ENCODE assay signal across 8 mouse cellular contexts in genomic region chr10:127576381-127576961, GRCm38 (mm10). TPM values are rescaled to one million over a fixed set of nuclear protein-coding genes. Genes with fewer than 3 reads are reported as not detected.
DNase-seq lines count a peak whose midpoint lies in the region; ATAC-seq and TF ChIP-seq lines count a peak whose summit lies in the region.

No protein-coding gene starts in this region.

- H3K9ac ChIP-seq in forebrain, postnatal 0 days, result no peak overlapping the region
- no peak overlapping the region for H3K9ac ChIP-seq in forebrain, embryonic 13.5 days
- H3K9ac ChIP-seq in MEL (ENCODE audit: control insufficient read depth, low read depth, low read length, poor library complexity, severe bottlenecking), result no peak overlapping the region
- H3K9ac ChIP-seq in kidney, postnatal 0 days (ENCODE audit: low read depth, low read length), result no peak overlapping the region

- H3K27me3 ChIP-seq in forebrain, postnatal 0 days (ENCODE audit: insufficient read depth, low read length), result no peaks in the 10 kb centered on the region
- H3K27me3 ChIP-seq in forebrain, embryonic 13.5 days, result no peaks in the 10 kb centered on the region
- no peaks in the 10 kb centered on the region for H3K27me3 ChIP-seq in MEL (ENCODE audit: control insufficient read depth in 1 of 2, insufficient read depth in 2 of 2, low read length in 2 of 2)
- no peaks in the 10 kb centered on the region for H3K27me3 ChIP-seq in kidney, postnatal 0 days (ENCODE audit: insufficient read depth, low read length)

- no peak overlapping the region for H3K4me2 ChIP-seq in forebrain, postnatal 0 days (ENCODE audit: low read depth)
- H3K4me2 ChIP-seq in forebrain, embryonic 13.5 days, result no peak overlapping the region
- H3K4me2 ChIP-seq in kidney, postnatal 0 days (ENCODE audit: low read length), result no peak overlapping the region

- no peak overlapping the region for H3K27ac ChIP-seq in forebrain, postnatal 0 days (ENCODE audit: low read depth, low read length)
- no peak overlapping the region for H3K27ac ChIP-seq in forebrain, embryonic 13.5 days
- no peak overlapping the region for H3K27ac ChIP-seq in MEL (ENCODE audit: control insufficient read depth, low read depth, low read length)
- no peak overlapping the region for H3K27ac ChIP-seq in kidney, postnatal 0 days

- ATAC-seq in forebrain, postnatal 0 days, result no peak
- no peak for ATAC-seq in forebrain, embryonic 13.5 days
- peak; percentile 26 for ATAC-seq in kidney, postnatal 0 days (replicated peaks; ENCODE audit: low FRiP score, low read depth)
- peak; percentile 89 for ATAC-seq in megakaryocyte progenitor cell, adult 5-6 weeks (replicated peaks; ENCODE audit: poor library complexity)

- H3K4me1 ChIP-seq in forebrain, postnatal 0 days (ENCODE audit: insufficient read depth), result no peaks in the 10 kb centered on the region
- H3K4me1 ChIP-seq in forebrain, embryonic 13.5 days, result no peaks in the 10 kb centered on the region
- peaks cover 0 to 19% of the 10 kb centered on the region in 2 experiments; a peak in 2 of 4 replicates for H3K4me1 ChIP-seq in MEL (ENCODE audit: control insufficient read depth in 1 of 2, insufficient read depth in 2 of 2, low read length in 2 of 2)
- H3K4me1 ChIP-seq in kidney, postnatal 0 days (replicated peaks; ENCODE audit: insufficient read depth, low read length), result no peaks in the 10 kb centered on the region

- WGBS in forebrain, postnatal 0 days, result 66% methylated on average over 18 of the region's 18 CpGs
- WGBS in forebrain, embryonic 13.5 days, result 71% methylated on average over 18 of the region's 18 CpGs
- WGBS in kidney, postnatal 0 days, result 60% methylated on average over 18 of the region's 18 CpGs

- peaks cover 99% of the 10 kb centered on the region for H3K36me3 ChIP-seq in forebrain, postnatal 0 days (ENCODE audit: insufficient read depth)
- peaks cover 100% of the 10 kb centered on the region for H3K36me3 ChIP-seq in forebrain, embryonic 13.5 days (ENCODE audit: poor library complexity, severe bottlenecking)
- H3K36me3 ChIP-seq in MEL (ENCODE audit: control insufficient read depth in 1 of 2, insufficient read depth in 2 of 2, low read length in 2 of 2), result peaks cover 0 to 7% of the 10 kb centered on the region in 2 experiments; a peak in 2 of 4 replicates
- H3K36me3 ChIP-seq in kidney, postnatal 0 days (ENCODE audit: insufficient read depth, low read length), result peaks cover 27% of the 10 kb centered on the region

- peak; percentile 47 for TF ChIP-seq RAD21 in MEL (IDR thresholded peaks at IDR 0.05; ENCODE audit: low read depth, low read length)

- no peak for DNase-seq in forebrain, postnatal 0 days
- DNase-seq in MEL (ENCODE audit: low read depth, low spot score), result peak; percentile 46
- peak; percentile 81 for DNase-seq in cerebellum, adult 8-10 months
- DNase-seq in heart, adult 18-20 months, result peak; percentile 81 to 90
- peak; percentile 68 for DNase-seq in kidney, postnatal 0 days (ENCODE audit: low spot score)
- DNase-seq in spleen, postnatal 4 days (ENCODE audit: low spot score in 2 of 2), result peak; percentile 69 to 84

- H3K4me3 ChIP-seq in forebrain, postnatal 0 days (ENCODE audit: low read depth, low read length), result no peak overlapping the region
- H3K4me3 ChIP-seq in forebrain, embryonic 13.5 days, result no peak overlapping the region
- H3K4me3 ChIP-seq in MEL (ENCODE audit: control insufficient read depth in 1 of 2, insufficient read depth in 1 of 2, low read depth in 2 of 2, low read length in 2 of 2), result no peak overlapping the region
- H3K4me3 ChIP-seq in kidney, postnatal 0 days (replicated peaks; ENCODE audit: low read depth, low read length), result no peak overlapping the region

- TF ChIP-seq EP300 in MEL (IDR thresholded peaks at IDR 0.05; ENCODE audit: low read depth in 1 of 2, low read length in 2 of 2), result no peak

- no peaks in the 10 kb centered on the region for H3K9me3 ChIP-seq in forebrain, postnatal 0 days (ENCODE audit: low read length)
- no peaks in the 10 kb centered on the region for H3K9me3 ChIP-seq in forebrain, embryonic 13.5 days (replicated peaks)
- no peaks in the 10 kb centered on the region for H3K9me3 ChIP-seq in MEL (replicated peaks; ENCODE audit: insufficient read depth, low read length)
- H3K9me3 ChIP-seq in kidney, postnatal 0 days (replicated peaks; ENCODE audit: low read length), result no peaks in the 10 kb centered on the region

- TF ChIP-seq CTCF in forebrain, postnatal 0 days (IDR thresholded peaks at IDR 0.05; ENCODE audit: low read depth), result peak; percentile 65
- peak; percentile 67 to 77 (median 70) for TF ChIP-seq CTCF in MEL (IDR thresholded peaks at IDR 0.05 in 2 of 3, conservative IDR thresholded peaks at IDR 0.05 in 1 of 3; ENCODE audit: control insufficient read depth in 1 of 3, insufficient read depth in 1 of 3, low read depth in 2 of 3, low read length in 3 of 3, poor library complexity in 1 of 3, severe bottlenecking in 1 of 3)
- TF ChIP-seq CTCF in kidney, postnatal 0 days (IDR thresholded peaks at IDR 0.05; ENCODE audit: low read depth), result peak; percentile 77

- TF ChIP-seq POLR2A in MEL (IDR thresholded peaks at IDR 0.05; ENCODE audit: control insufficient read depth in 1 of 2, insufficient read depth in 1 of 2, low read depth in 1 of 2, low read length in 2 of 2, poor library complexity in 1 of 2), result no peak

- no peaks in the 10 kb centered on the region for H3K79me2 ChIP-seq in MEL (ENCODE audit: control insufficient read depth, insufficient read depth, low read length, poor library complexity)

TF ChIP-seq in MEL, 35 proteins besides CTCF, POLR2A, EP300 and RAD21:
- TF ChIP-seq SMC3 (IDR thresholded peaks at IDR 0.05; ENCODE audit: low read depth, low read length) (peak; percentile 64), MYC (IDR thresholded peaks at IDR 0.05; ENCODE audit: low read depth, low read length) (no peak)

RNA-seq across cellular contexts. Expression of gene Nxph4, which starts 42.1 kb away (rescaled TPM):
- total RNA-seq in forebrain, postnatal 0 days (2014; rRNA removed), result 2.1 and 2.2 TPM in 2 replicates
- polyA plus RNA-seq in forebrain, postnatal 0 days (2015; fragmentation: Nextera tagmentation; extraction: Ambion mirVana), result 19.9 and 22.6 TPM in 2 replicates
- polyA plus RNA-seq in forebrain, embryonic 13.5 days (2015; fragmentation: Nextera tagmentation; extraction: Ambion mirVana), result 36.8 and 50.7 TPM in 2 replicates
- not detected in 2 replicates for total RNA-seq in MEL (2012; rRNA removed)
- under 1 TPM in 1 of 2 experiments, not detected in 1; 0.24 TPM for polyA plus RNA-seq in MEL (2012; ENCODE audit: insufficient read depth in 1 of 2, insufficient read length in 2 of 2, low read depth in 1 of 2, low replicate concordance in 2 of 2, missing spikeins in 1 of 2)
- total RNA-seq in heart, adult 18-20 months (2021), result under 1 TPM; 0.35 to 0.39 TPM
- polyA plus RNA-seq in kidney, postnatal 0 days (2015; fragmentation: Nextera tagmentation; extraction: Ambion mirVana), result 0.93 and 1.1 TPM in 2 replicates
- total RNA-seq in megakaryocyte progenitor cell, adult 5-6 weeks (2015), result not detected in 2 replicates
- not detected in 2 replicates for total RNA-seq in megakaryocyte progenitor cell, adult 5-6 weeks (2017)

RNA-seq across cellular contexts. Expression of gene Lrp1, which starts 44.5 kb away (rescaled TPM):
- 183 and 228 TPM in 2 replicates for total RNA-seq in forebrain, postnatal 0 days (2014; rRNA removed)
- 42.2 and 70.4 TPM in 2 replicates for polyA plus RNA-seq in forebrain, postnatal 0 days (2015; fragmentation: Nextera tagmentation; extraction: Ambion mirVana)
- polyA plus RNA-seq in forebrain, embryonic 13.5 days (2015; fragmentation: Nextera tagmentation; extraction: Ambion mirVana), result 65.1 and 74.7 TPM in 2 replicates
- 0.33 and 0.42 TPM in 2 replicates for total RNA-seq in MEL (2012; rRNA removed)
- polyA plus RNA-seq in MEL (2012; ENCODE audit: insufficient read depth in 1 of 2, insufficient read length in 2 of 2, low read depth in 1 of 2, low replicate concordance in 2 of 2, missing spikeins in 1 of 2), result under 1 TPM in 1 of 2 experiments, not detected in 1; 0.39 TPM
- 10 to 100 TPM; 65.2 to 69.7 TPM for total RNA-seq in heart, adult 18-20 months (2021)
- 42.6 and 44.5 TPM in 2 replicates for polyA plus RNA-seq in kidney, postnatal 0 days (2015; fragmentation: Nextera tagmentation; extraction: Ambion mirVana)
- total RNA-seq in megakaryocyte progenitor cell, adult 5-6 weeks (2015), result 9.8 and 10.0 TPM in 2 replicates
- total RNA-seq in megakaryocyte progenitor cell, adult 5-6 weeks (2017), result 4.5 and 7.3 TPM in 2 replicates

RNA-seq across cellular contexts. Expression of gene Shmt2, which starts 54.2 kb away (rescaled TPM):
- total RNA-seq in forebrain, postnatal 0 days (2014; rRNA removed), result 31.5 and 43.8 TPM in 2 replicates
- polyA plus RNA-seq in forebrain, postnatal 0 days (2015; fragmentation: Nextera tagmentation; extraction: Ambion mirVana), result 39.0 and 39.9 TPM in 2 replicates
- 89.6 and 91.5 TPM in 2 replicates for polyA plus RNA-seq in forebrain, embryonic 13.5 days (2015; fragmentation: Nextera tagmentation; extraction: Ambion mirVana)
- total RNA-seq in MEL (2012; rRNA removed), result 242 and 383 TPM in 2 replicates
- 100 to 1,000 TPM; 263 to 582 TPM for polyA plus RNA-seq in MEL (2012; ENCODE audit: insufficient read depth in 1 of 2, insufficient read length in 2 of 2, low read depth in 1 of 2, low replicate concordance in 2 of 2, missing spikeins in 1 of 2)
- 10 to 100 TPM; 39.3 to 44.7 TPM for total RNA-seq in heart, adult 18-20 months (2021)
- polyA plus RNA-seq in kidney, postnatal 0 days (2015; fragmentation: Nextera tagmentation; extraction: Ambion mirVana), result 71.1 and 76.0 TPM in 2 replicates
- 91.3 and 92.6 TPM in 2 replicates for total RNA-seq in megakaryocyte progenitor cell, adult 5-6 weeks (2015)
- 95.8 and 100 TPM in 2 replicates for total RNA-seq in megakaryocyte progenitor cell, adult 5-6 weeks (2017)

Comparison
In these comparisons a context has a peak if more than half of its experiments do, and no peak if none do; other contexts are left out.
1. ATAC-seq: peak in kidney, postnatal 0 days (single experiment) and megakaryocyte progenitor cell, adult 5-6 weeks (single experiment); none in forebrain, postnatal 0 days (single experiment) and forebrain, embryonic 13.5 days (single experiment).
2. RNA of gene Lrp1, which starts 44.5 kb away (total RNA-seq): 183 to 228 TPM in forebrain, postnatal 0 days and 65.2 to 69.7 TPM in heart, adult 18-20 months; 4.5 to 10.0 TPM in megakaryocyte progenitor cell, adult 5-6 weeks and 0.33 to 0.42 TPM in MEL; every median in the first group is over 4 times any median in the second.
3. Peak in every context shown above with its lines, with median percentiles within 50 percentile points of each other: CTCF ChIP-seq.